Comparison of ENCODE assay signal across 13 mouse cellular contexts in the genomic region with DNA sequence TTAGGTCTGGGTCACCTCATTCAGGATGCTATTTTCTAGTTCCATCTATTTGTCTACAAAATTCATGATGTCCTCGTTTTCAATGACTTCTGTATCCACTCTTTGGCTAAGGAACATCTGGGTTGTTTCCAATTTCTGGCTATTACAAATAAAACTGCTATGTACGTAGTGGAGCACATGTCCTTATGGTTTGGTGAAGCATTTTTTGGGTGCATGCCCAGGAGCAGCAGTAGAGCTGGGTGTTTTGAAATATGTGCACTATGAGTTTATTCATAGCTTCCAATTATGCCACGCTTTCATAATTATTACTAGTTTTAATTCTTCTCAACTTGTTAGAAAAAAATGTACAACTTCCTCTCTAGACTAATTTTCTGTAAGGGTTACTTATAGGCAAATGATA.
DNase-seq lines count a peak whose midpoint lies in the region; ATAC-seq and TF ChIP-seq lines count a peak whose summit lies in the region.
"Had no signal": no experiment of that assay in that cellular context is flagged by ENCODE, and none has a peak within 500 bp of the region (broad histone marks: within the 10 kb centered on the region; RNA-seq: fewer than 3 reads in every experiment).

No protein-coding gene starts in this region.

- 0 out of 2 replicates have a peak, but pooled peaks have one; percentile 24 for ATAC-seq in hindbrain, embryonic 16.5 days
- ATAC-seq in hindbrain, embryonic 13.5 days (ENCODE audit: low FRiP score): no peak
- no peak for ATAC-seq in stomach, postnatal 0 days (ENCODE audit: low FRiP score, low TSS enrichment)
- ATAC-seq in liver, embryonic 12.5 days: no peak
- ATAC-seq: inflammation-experienced regulatory T-cells, adult 6 months had no signal

- WGBS in hindbrain, embryonic 16.5 days: 70% methylated on average over 3 of the region's 3 CpGs
- WGBS in hindbrain, embryonic 13.5 days: 83% methylated on average over 3 of the region's 3 CpGs
- 42% methylated on average over 3 of the region's 3 CpGs for WGBS in stomach, postnatal 0 days
- WGBS in liver, embryonic 12.5 days (ENCODE audit: insufficient replicate concordance): 59% methylated on average over 3 of the region's 3 CpGs

- H3K9me3 ChIP-seq in hindbrain, embryonic 16.5 days (ENCODE audit: control insufficient read depth, low read length): no peaks in the 10 kb centered on the region
- no peaks in the 10 kb centered on the region for H3K9me3 ChIP-seq in hindbrain, embryonic 13.5 days
- no peaks in the 10 kb centered on the region for H3K9me3 ChIP-seq in stomach, postnatal 0 days (ENCODE audit: control insufficient read depth, low read length)
- H3K9me3 ChIP-seq in liver, embryonic 12.5 days (replicated peaks): no peaks in the 10 kb centered on the region
- H3K9me3 ChIP-seq: liver, embryonic 15.5 days had no signal

- no peak overlapping the region for H3K27ac ChIP-seq in hindbrain, embryonic 16.5 days (ENCODE audit: low read depth, low read length)
- no peak overlapping the region for H3K27ac ChIP-seq in hindbrain, embryonic 13.5 days
- H3K27ac ChIP-seq in stomach, postnatal 0 days (replicated peaks): no peak overlapping the region
- H3K27ac ChIP-seq in liver, embryonic 12.5 days: no peak overlapping the region
- H3K27ac ChIP-seq: liver, embryonic 15.5 days had no signal

- DNase-seq in 3T3-L1 (ENCODE audit: low read depth, low spot score): peak; percentile 93
- peak; percentile 69 for DNase-seq in brain, embryonic 14.5 days (ENCODE audit: low read depth)
- peak; percentile 74 to 78 for DNase-seq in cerebellum, postnatal 36 days
- no peak for DNase-seq in stomach, postnatal 0 days (ENCODE audit: low spot score)
- no peak for DNase-seq in thymus, postnatal 14 days
- DNase-seq: heart, postnatal 14 days; kidney, postnatal 10 days; right cerebral cortex, postnatal 4 days had no signal

- H3K9ac ChIP-seq in hindbrain, embryonic 16.5 days (ENCODE audit: low read depth, low read length): no peak overlapping the region
- no peak overlapping the region for H3K9ac ChIP-seq in hindbrain, embryonic 13.5 days
- H3K9ac ChIP-seq in stomach, postnatal 0 days (ENCODE audit: low read length): no peak overlapping the region
- no peak overlapping the region for H3K9ac ChIP-seq in liver, embryonic 12.5 days
- H3K9ac ChIP-seq: liver, embryonic 15.5 days had no signal

- TF ChIP-seq POLR2A in brain, embryonic 14.5 days (IDR thresholded peaks at IDR 0.05; ENCODE audit: borderline replicate concordance, extremely low read depth, insufficient read depth, insufficient read length, poor library complexity, severe bottlenecking): no peak

- no peaks in the 10 kb centered on the region for H3K27me3 ChIP-seq in hindbrain, embryonic 16.5 days (replicated peaks; ENCODE audit: control insufficient read depth, insufficient read depth, low read length)
- no peaks in the 10 kb centered on the region for H3K27me3 ChIP-seq in hindbrain, embryonic 13.5 days
- H3K27me3 ChIP-seq in stomach, postnatal 0 days (ENCODE audit: control insufficient read depth, insufficient read depth, low read length): no peaks in the 10 kb centered on the region
- H3K27me3 ChIP-seq in liver, embryonic 12.5 days (replicated peaks): no peaks in the 10 kb centered on the region
- H3K27me3 ChIP-seq: liver, embryonic 15.5 days had no signal

- H3K4me2 ChIP-seq in hindbrain, embryonic 16.5 days (ENCODE audit: low read length): no peak overlapping the region
- H3K4me2 ChIP-seq in hindbrain, embryonic 13.5 days: no peak overlapping the region
- H3K4me2 ChIP-seq in stomach, postnatal 0 days (replicated peaks; ENCODE audit: low read depth): no peak overlapping the region
- no peak overlapping the region for H3K4me2 ChIP-seq in liver, embryonic 12.5 days
- H3K4me2 ChIP-seq: liver, embryonic 15.5 days had no signal

- TF ChIP-seq EP300 in stomach, postnatal 0 days (optimal IDR thresholded peaks at IDR 0.05): no peak

- no peak for TF ChIP-seq CTCF in brain, embryonic 14.5 days (IDR thresholded peaks at IDR 0.05; ENCODE audit: borderline replicate concordance, extremely low read depth, insufficient read depth, insufficient read length)
- TF ChIP-seq CTCF in stomach, postnatal 0 days (IDR thresholded peaks at IDR 0.05; ENCODE audit: low read depth): no peak

- H3K4me1 ChIP-seq in hindbrain, embryonic 16.5 days (ENCODE audit: control insufficient read depth, insufficient read depth, low read depth, low read length): no peaks in the 10 kb centered on the region
- H3K4me1 ChIP-seq in hindbrain, embryonic 13.5 days (replicated peaks): no peaks in the 10 kb centered on the region
- no peaks in the 10 kb centered on the region for H3K4me1 ChIP-seq in stomach, postnatal 0 days (replicated peaks; ENCODE audit: control insufficient read depth, insufficient read depth)
- no peaks in the 10 kb centered on the region for H3K4me1 ChIP-seq in liver, embryonic 12.5 days
- H3K4me1 ChIP-seq: liver, embryonic 15.5 days had no signal

- no peak overlapping the region for H3K4me3 ChIP-seq in hindbrain, embryonic 16.5 days (ENCODE audit: low read length)
- H3K4me3 ChIP-seq in hindbrain, embryonic 13.5 days: no peak overlapping the region
- no peak overlapping the region for H3K4me3 ChIP-seq in stomach, postnatal 0 days (ENCODE audit: low read depth, low read length)
- no peak overlapping the region for H3K4me3 ChIP-seq in liver, embryonic 12.5 days
- H3K4me3 ChIP-seq: liver, embryonic 15.5 days had no signal

- H3K36me3 ChIP-seq in hindbrain, embryonic 16.5 days (ENCODE audit: control insufficient read depth, insufficient read depth, low read length): no peaks in the 10 kb centered on the region
- H3K36me3 ChIP-seq in hindbrain, embryonic 13.5 days: no peaks in the 10 kb centered on the region
- H3K36me3 ChIP-seq in stomach, postnatal 0 days (ENCODE audit: control insufficient read depth, insufficient read depth, low read length): no peaks in the 10 kb centered on the region
- H3K36me3 ChIP-seq in liver, embryonic 12.5 days: no peaks in the 10 kb centered on the region
- H3K36me3 ChIP-seq: liver, embryonic 15.5 days had no signal

Comparison
In these comparisons a context has a peak if more than half of its experiments do, and no peak if none do; other contexts are left out.
1. DNase-seq: peak in 3T3-L1 (single experiment), brain, embryonic 14.5 days (single experiment) and cerebellum, postnatal 36 days (2 of 2); none in stomach, postnatal 0 days (single experiment) and thymus, postnatal 14 days (single experiment).